Mouse (Mus musculus) small intestine, adult 2 months (tissue): ENCODE measurements at regions not wholly inside any gene's neighbourhood (a gene's known extent, or its start where the extent isn't known, plus 50 kb on each side); places are given as distances from the start of the nearest gene placed in this dataset.

ENCODE experiments used
- H3K27ac ChIP-seq: fragments of 200-500 bp; 2 replicates; pipeline ENCODE4 v1.5.1; 2012; ENCODE audit warnings: low read depth, low read length, control low read depth, inconsistent platforms; ENCODE audit not compliant: insufficient read depth
- H3K27me3 ChIP-seq: fragments of 200-500 bp; 2 replicates; pipeline ENCODE4 v1.6.1; 2012; ENCODE audit warnings: mild to moderate bottlenecking, moderate library complexity, low read length, inconsistent platforms; ENCODE audit not compliant: control insufficient read depth, insufficient read depth
- H3K36me3 ChIP-seq: fragments of 200-500 bp; 2 replicates; pipeline ENCODE4 v1.6.1; 2012; ENCODE audit warnings: mild to moderate bottlenecking, low read length, control low read depth, inconsistent platforms; ENCODE audit not compliant: control insufficient read depth, insufficient read depth
- H3K4me1 ChIP-seq: fragments of 200-500 bp; 2 replicates; pipeline ENCODE4 v1.6.1; 2012; ENCODE audit warnings: low read length, inconsistent platforms, mixed read lengths; ENCODE audit not compliant: control insufficient read depth, insufficient read depth, insufficient read length
- H3K4me3 ChIP-seq: fragments of 200-500 bp; 2 replicates; pipeline ENCODE4 v1.5.1; 2012; ENCODE audit warnings: low read depth, mild to moderate bottlenecking, control low read depth, inconsistent platforms, low read length, moderate library complexity
- CTCF ChIP-seq: fragments of 200-500 bp; IDR thresholded peaks from 2 replicates; pipeline ENCODE4 v1.5.1; 2012; ENCODE audit warnings: low read depth, mild to moderate bottlenecking, control low read depth, inconsistent platforms, low read length, moderate library complexity, mixed read lengths; ENCODE audit not compliant: insufficient replicate concordance, insufficient read length; ENCODE audit errors: extremely low read depth
- POLR2A ChIP-seq: fragments of 200-500 bp; IDR thresholded peaks from 2 replicates; pipeline ENCODE4 v1.6.1; 2012; ENCODE audit warnings: low read depth, mild to moderate bottlenecking, control low read depth, inconsistent platforms, low read length, moderate library complexity
- WGBS: fragments of 180-500 bp; shearing (Covaris S2); methylation state at CpG from one replicate; pipeline ENCODE4 v1.1.7; 2018; 5-methylcytosine and 5-hydroxymethylcytosine counted together

DNA sequence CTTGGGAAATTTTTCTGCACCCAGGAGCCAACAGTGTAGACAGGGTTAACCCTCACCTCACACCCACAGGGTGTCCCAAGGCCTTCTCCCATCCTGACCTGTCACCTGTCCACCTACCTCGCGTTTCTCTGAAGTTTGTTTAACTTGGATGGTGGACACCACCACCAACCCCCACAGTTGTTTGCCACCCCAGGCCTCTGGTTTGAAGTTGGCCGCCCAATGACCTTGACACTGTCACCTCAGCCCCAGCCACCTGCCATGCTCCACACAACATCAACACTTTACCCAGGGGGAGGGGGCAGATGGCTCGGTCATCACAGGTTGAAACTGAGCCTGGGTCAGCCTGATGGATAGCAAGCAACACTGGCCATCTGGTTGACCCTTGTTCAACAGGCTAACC lies 332.7 kb upstream of the Tbx3 start:
- TF ChIP-seq POLR2A (no peak), CTCF (no peak)
- Histone ChIP-seq H3K27me3 (0 out of 2 replicates have a peak, but pooled peaks cover 2% of the 10 kb centered on the region), H3K4me1 (no peaks in the 10 kb centered on the region), H3K4me3 (no peak overlapping the region), H3K36me3 (no peaks in the 10 kb centered on the region), H3K27ac (no peak overlapping the region)
- 92% methylated on average over 4 of the region's 4 CpGs for WGBS

DNA sequence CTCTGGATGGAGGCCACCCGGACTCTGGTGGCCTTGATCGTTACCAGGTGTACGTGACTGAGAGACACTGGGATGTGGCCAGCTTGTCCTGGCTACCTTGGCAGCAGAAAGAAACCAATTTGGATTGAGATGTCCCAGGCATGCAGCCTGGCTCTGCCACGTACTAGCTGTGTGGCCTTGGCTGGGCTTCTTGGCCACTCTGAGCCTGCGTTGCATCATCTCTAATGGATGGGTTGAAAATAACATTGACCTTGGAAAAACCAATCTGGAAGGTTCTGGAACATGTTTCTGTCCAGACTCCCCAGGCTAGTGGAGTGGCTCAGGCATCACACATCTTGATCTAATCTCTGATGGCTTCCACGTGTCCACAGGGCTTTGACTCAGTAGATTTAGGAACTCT lies 331.8 kb upstream of the Tbx3 start:
- 93% methylated on average over 6 of the region's 6 CpGs for WGBS
- H3K27me3 ChIP-seq = 0 out of 2 replicates have a peak, but pooled peaks cover 2% of the 10 kb centered on the region
- no peak overlapping the region for H3K4me3 ChIP-seq
- no peak overlapping the region for H3K27ac ChIP-seq
- no peak for TF ChIP-seq CTCF
- TF ChIP-seq POLR2A = no peak
- H3K4me1 ChIP-seq = no peaks in the 10 kb centered on the region
- no peaks in the 10 kb centered on the region for H3K36me3 ChIP-seq

DNA sequence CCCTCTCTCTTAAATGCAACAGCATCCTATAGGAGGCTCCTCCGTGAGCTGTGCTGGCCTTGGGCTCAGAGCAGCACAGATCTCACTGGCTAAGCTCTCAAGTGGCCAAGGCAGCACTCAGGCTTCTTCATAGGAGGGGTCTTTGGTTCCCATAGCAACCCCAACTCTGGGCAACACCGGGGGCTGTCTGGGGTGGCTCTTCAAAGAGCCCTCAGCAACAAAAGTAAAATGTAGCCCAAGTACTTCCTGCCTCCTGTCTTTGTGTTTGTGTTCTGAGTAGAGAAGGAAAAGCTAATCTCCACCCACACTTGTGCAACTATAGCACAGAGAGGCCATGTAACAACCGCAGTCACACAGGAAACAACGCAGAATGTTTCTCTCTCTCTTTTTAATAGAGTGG lies 322.2 kb upstream of the Tbx3 start:
- TF ChIP-seq CTCF = no peak
- TF ChIP-seq POLR2A = no peak
- Histone ChIP-seq H3K27ac (no peak overlapping the region), H3K36me3 (no peaks in the 10 kb centered on the region), H3K27me3 (no peaks in the 10 kb centered on the region), H3K4me3 (no peak overlapping the region), H3K4me1 (peaks cover 13% of the 10 kb centered on the region)
- WGBS = 63% methylated on average over 4 of the region's 4 CpGs

DNA sequence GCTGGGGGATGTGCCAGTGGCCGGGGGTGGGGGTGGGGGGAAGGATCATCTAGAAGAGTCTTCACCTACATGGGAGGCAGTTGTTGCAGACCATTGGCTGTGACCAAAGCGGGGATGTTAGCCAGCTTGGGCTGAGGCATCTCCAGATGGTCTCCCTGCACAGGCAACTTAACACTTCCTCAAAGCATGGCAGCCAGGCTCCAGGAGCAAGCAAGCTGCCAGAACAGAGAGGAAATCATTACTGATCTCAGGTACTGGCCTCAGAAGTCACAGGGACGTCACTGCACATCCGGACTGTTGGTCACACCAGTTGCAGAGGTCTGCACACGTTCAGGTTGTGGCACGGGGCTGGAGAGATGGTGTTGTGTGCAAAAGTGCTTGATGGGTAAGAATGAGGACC lies 321.1 kb upstream of the Tbx3 start:
- no peaks in the 10 kb centered on the region for H3K36me3 ChIP-seq
- no peaks in the 10 kb centered on the region for H3K27me3 ChIP-seq
- TF ChIP-seq CTCF = no peak
- no peak overlapping the region for H3K27ac ChIP-seq
- peaks cover 8% of the 10 kb centered on the region for H3K4me1 ChIP-seq
- 78% methylated on average over 6 of the region's 6 CpGs for WGBS
- H3K4me3 ChIP-seq = no peak overlapping the region

GRCm38 (mm10) chr5:119350325-119350915 lies 320.0 kb upstream of the Tbx3 start:
- Histone ChIP-seq H3K27ac (no peak overlapping the region), H3K36me3 (no peaks in the 10 kb centered on the region), H3K27me3 (no peaks in the 10 kb centered on the region), H3K4me3 (no peak overlapping the region), H3K4me1 (peaks cover 5% of the 10 kb centered on the region)
- no peak for TF ChIP-seq CTCF
- WGBS = 41% methylated on average over 8 of the region's 8 CpGs

DNA sequence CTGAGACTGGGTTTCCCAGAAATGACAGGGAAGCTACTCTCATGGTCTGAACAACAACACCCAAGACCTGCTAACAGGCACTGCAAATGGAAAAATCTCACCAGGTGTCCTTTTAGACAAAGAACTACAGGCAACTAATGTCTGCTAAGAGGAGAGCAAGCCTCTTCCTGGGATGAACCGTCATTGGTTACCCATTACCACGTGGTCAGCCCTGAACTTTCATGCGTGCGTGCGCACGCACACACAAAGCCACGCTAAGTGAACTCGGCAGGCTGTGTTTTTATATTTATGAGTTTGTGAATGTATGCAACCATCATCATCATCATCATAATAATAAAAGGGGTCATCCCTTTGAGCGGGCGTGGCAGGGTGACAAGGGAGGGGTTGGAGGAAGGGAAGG lies 315.0 kb upstream of the Tbx3 start:
- H3K4me3 ChIP-seq = no peak overlapping the region
- 88% methylated on average over 10 of the region's 10 CpGs for WGBS
- no peaks in the 10 kb centered on the region for H3K36me3 ChIP-seq
- H3K4me1 ChIP-seq = peaks cover 5% of the 10 kb centered on the region
- no peak overlapping the region for H3K27ac ChIP-seq
- no peaks in the 10 kb centered on the region for H3K27me3 ChIP-seq
- no peak for TF ChIP-seq POLR2A
- no peak for TF ChIP-seq CTCF

GRCm38 (mm10) chr5:119356051-119356450 lies 314.4 kb upstream of the Tbx3 start:
- TF ChIP-seq POLR2A (no peak), CTCF (no peak)
- no peak overlapping the region for H3K27ac ChIP-seq
- no peaks in the 10 kb centered on the region for H3K27me3 ChIP-seq
- 66% methylated on average over 5 of the region's 5 CpGs for WGBS
- H3K4me3 ChIP-seq = no peak overlapping the region
- H3K4me1 ChIP-seq = peaks cover 5% of the 10 kb centered on the region
- H3K36me3 ChIP-seq = no peaks in the 10 kb centered on the region
